In genomic region chrX:105946357-105946756, GRCm38 (mm10) we compare ENCODE assay signal across 18 mouse cellular contexts. TPM values are rescaled to one million over a fixed set of nuclear protein-coding genes. Genes with fewer than 3 reads are reported as not detected.
DNase-seq lines count a peak whose midpoint lies in the region; ATAC-seq lines count a peak whose summit lies in the region.
"Had no signal": no experiment of that assay in that cellular context is flagged by ENCODE, and none has a peak within 500 bp of the region (broad histone marks: within the 10 kb centered on the region; RNA-seq: fewer than 3 reads in every experiment).

No protein-coding gene starts in this region.

- DNase-seq in 416B (ENCODE audit: low read depth), result peak; percentile 39
- peak; percentile 27 for DNase-seq in CD4-positive, CD25-positive, alpha-beta regulatory T cell, adult 2 months (ENCODE audit: low read depth, low spot score)
- DNase-seq in kidney, adult 8-10 months, result no peak
- DNase-seq in right cerebral cortex, adult 2 months (ENCODE audit: low spot score in 2 of 2), result no peak
- DNase-seq in gastrocnemius, postnatal 10 days, result no peak
- DNase-seq: adrenal gland, adult 2 months; adrenal gland, postnatal 14 days; cerebellum, adult 11-12 months; cerebellum, adult 8-10 months; cerebellum, postnatal 10 days; cerebellum, postnatal 36 days; embryo, embryonic 11 days; gastrocnemius, postnatal 14 days; heart, adult 11 months had no signal

- peak; percentile 72 for ATAC-seq in activated CD4-positive, CD25-positive, alpha-beta regulatory T cell, adult 4 months
- ATAC-seq: forebrain, embryonic 16.5 days; intestine, embryonic 16.5 days; Patski had no signal

RNA-seq across cellular contexts. Expression of gene Atrx, which starts 17.2 kb away (rescaled TPM):
- 100 to 1,000 TPM; 288 to 344 TPM for polyA plus RNA-seq in activated CD4-positive, CD25-positive, alpha-beta regulatory T cell, adult 4 months (2017; shearing (Covaris generic))
- total RNA-seq in gastrocnemius, postnatal 10 days (2021), result 10 to 100 TPM; 52.1 to 72.6 TPM

Comparison
In these comparisons a context has a peak if more than half of its experiments do, and no peak if none do; other contexts are left out.
1. DNase-seq: peak in 416B (single experiment) and CD4-positive, CD25-positive, alpha-beta regulatory T cell, adult 2 months (single experiment); none in kidney, adult 8-10 months (0 of 2), right cerebral cortex, adult 2 months (0 of 2) and gastrocnemius, postnatal 10 days (single experiment).